Mouse (Mus musculus) embryonic facial prominence, embryonic 11.5 days (tissue): Measurements from ENCODE around the gene Stam2. TPM values are rescaled to one million over a fixed set of nuclear protein-coding genes. Genes with fewer than 3 reads are reported as not detected.

Experiments
- ATAC-seq: fragments of 200-750 bp; cut with Nextera tagmentation; replicated peaks from 2 replicates; pipeline ENCODE4 v1.8.0; 2017; ENCODE audit warnings: low read depth; ENCODE audit not compliant: insufficient number of reproducible peaks, low FRiP score, low TSS enrichment
- DNase-seq: peaks from one replicate; pipeline ENCODE4 v3.0.0-alpha.2; 2015; ENCODE audit warnings: low spot score
- H3K27ac ChIP-seq: fragments of 300-500 bp; sonication (generic); replicated peaks from 2 replicates; pipeline ENCODE4 v1.5.1; 2014; ENCODE audit warnings: mild to moderate bottlenecking, low read depth, low read length, control low read depth
- H3K27me3 ChIP-seq: fragments of 300-500 bp; sonication (generic); 2 replicates; pipeline ENCODE4 v1.6.1; 2014; ENCODE audit warnings: mild to moderate bottlenecking, low read length, moderate library complexity, mixed read lengths; ENCODE audit not compliant: control insufficient read depth, insufficient read depth
- H3K36me3 ChIP-seq: fragments of 300-500 bp; sonication (generic); replicated peaks from 2 replicates; pipeline ENCODE4 v1.6.1; 2014; ENCODE audit warnings: low read depth, mild to moderate bottlenecking, low read length, moderate library complexity, mixed read lengths; ENCODE audit not compliant: control insufficient read depth, insufficient read depth
- H3K4me1 ChIP-seq: fragments of 300-500 bp; sonication (generic); 2 replicates; pipeline ENCODE4 v1.6.1; 2014; ENCODE audit warnings: low read length, mixed read lengths; ENCODE audit not compliant: control insufficient read depth, insufficient read depth
- H3K4me2 ChIP-seq: fragments of 300-500 bp; sonication (generic); 2 replicates; pipeline ENCODE4 v1.6.1; 2014; ENCODE audit warnings: low read depth, mild to moderate bottlenecking, control low read depth, low read length, moderate library complexity
- H3K4me3 ChIP-seq: fragments of 300-500 bp; sonication (generic); 2 replicates; pipeline ENCODE4 v1.5.1; 2014; ENCODE audit warnings: low read depth, low read length, control low read depth
- H3K9ac ChIP-seq: fragments of 300-500 bp; sonication (generic); replicated peaks from 2 replicates; pipeline ENCODE4 v1.6.1; 2014; ENCODE audit warnings: mild to moderate bottlenecking, control low read depth, low read length
- H3K9me3 ChIP-seq: fragments of 300-500 bp; sonication (generic); replicated peaks from 2 replicates; pipeline ENCODE4 v1.6.1; 2016; ENCODE audit warnings: mild to moderate bottlenecking, low read length, inconsistent platforms, mixed read lengths; ENCODE audit not compliant: control insufficient read depth
- WGBS: fragments of 180-500 bp; shearing (Covaris S2); extraction: QIAGEN DNeasy Blood & Tissue Kit; methylation state at CpG from one replicate; pipeline ENCODE4 v1.1.7; 2014; 5-methylcytosine and 5-hydroxymethylcytosine counted together
- polyA plus RNA-seq: library from polyadenylated mRNA; unstranded; fragments of >200 nt; fragmentation: Nextera tagmentation; extraction: Ambion mirVana; gene quantifications from 2 replicates; pipeline ENCODE4 v1.2.1, GENCODE M21; 2014

Stam2 gene
- polyA plus RNA-seq, 1 experiment from 2014 or later: 41.8 TPM

DNA sequence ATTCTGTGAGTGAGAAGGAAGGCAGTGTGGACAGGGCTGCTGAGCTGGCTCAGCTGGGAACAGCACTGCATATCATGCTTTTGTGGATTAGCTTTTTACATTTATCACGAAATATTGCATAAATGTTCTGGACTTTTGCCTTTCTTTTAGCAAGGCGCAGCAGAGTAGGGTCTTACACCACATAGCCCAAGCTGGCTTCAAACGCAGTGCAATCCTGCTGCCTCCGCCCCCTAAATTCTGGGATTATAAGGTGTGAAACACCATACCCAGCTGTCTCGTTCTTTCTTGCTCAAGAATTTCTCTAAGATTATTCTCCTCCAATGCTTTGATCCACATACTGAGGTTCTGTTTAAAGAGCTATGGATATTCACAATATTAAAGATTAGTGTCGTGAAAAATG is 55.5 kb downstream of the Stam2 start:
- 85% methylated on average over 6 of the region's 6 CpGs for WGBS

DNA sequence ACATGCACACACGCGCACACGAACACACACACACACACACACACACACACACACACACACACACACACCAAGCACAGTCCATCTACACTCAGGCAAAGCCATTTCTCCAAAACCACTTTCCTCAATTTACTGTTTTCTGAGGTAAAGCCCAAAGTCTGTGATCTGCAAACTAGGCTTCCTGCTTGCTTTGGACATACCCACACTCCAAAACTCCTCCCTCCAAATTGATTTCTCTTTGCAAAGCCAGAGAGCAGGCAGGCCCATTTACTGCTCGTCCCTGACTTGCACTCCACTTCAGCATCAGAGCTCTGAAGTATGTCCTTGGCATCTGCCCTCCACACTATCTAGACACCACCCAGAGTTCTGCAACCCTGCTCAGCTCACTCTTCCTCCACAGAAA is 64.5 kb downstream of the Stam2 start:
- Histone ChIP-seq H3K4me1 (no peaks in the 10 kb centered on the region), H3K27me3 (peaks cover 14% of the 10 kb centered on the region), H3K4me3 (no peak overlapping the region), H3K4me2 (no peak overlapping the region), H3K27ac (no peak overlapping the region), H3K36me3 (no peaks in the 10 kb centered on the region), H3K9ac (no peak overlapping the region), H3K9me3 (no peaks in the 10 kb centered on the region)
- DNase-seq (no peak), ATAC-seq (no peak)
- WGBS: 70% methylated on average over 4 of the region's 4 CpGs

More for the DNA sequence above, 55.5 kb downstream of the Stam2 start:
- Histone ChIP-seq H3K27me3 (no peaks in the 10 kb centered on the region), H3K4me2 (no peak overlapping the region), H3K4me3 (no peak overlapping the region), H3K4me1 (no peaks in the 10 kb centered on the region), H3K27ac (no peak overlapping the region), H3K9me3 (no peaks in the 10 kb centered on the region), H3K36me3 (no peaks in the 10 kb centered on the region), H3K9ac (no peak overlapping the region)
- no peak for DNase-seq
- ATAC-seq: no peak

DNA sequence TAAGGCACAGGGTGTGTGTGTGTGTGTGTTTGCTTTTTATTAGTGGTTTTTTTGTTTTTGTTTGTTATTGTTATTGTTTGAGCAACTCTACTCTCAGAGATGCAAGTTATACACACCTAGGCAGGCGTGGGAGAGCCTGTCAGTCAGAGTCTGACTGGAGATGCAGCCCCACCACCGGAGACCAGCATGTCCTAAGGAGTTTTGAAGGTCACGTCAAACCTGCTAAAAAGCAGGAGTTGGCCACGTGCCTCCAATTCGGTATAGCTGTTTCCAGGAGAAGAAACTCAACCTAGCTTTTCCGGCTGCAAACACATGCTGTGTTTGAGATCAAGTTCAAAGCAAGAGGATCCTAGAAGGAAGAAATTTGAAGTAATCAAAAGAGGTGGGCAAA is 65.2 kb downstream of the Stam2 start:
- no peak overlapping the region for H3K27ac ChIP-seq
- no peaks in the 10 kb centered on the region for H3K4me1 ChIP-seq
- H3K9me3 ChIP-seq: no peaks in the 10 kb centered on the region
- H3K36me3 ChIP-seq: no peaks in the 10 kb centered on the region
- no peak overlapping the region for H3K9ac ChIP-seq
- no peak overlapping the region for H3K4me2 ChIP-seq
- no peak for DNase-seq
- peak overlapping the region; percentile 63; the same call in 1 of the 2 replicates for H3K4me3 ChIP-seq
- 9% methylated on average over 6 of the region's 6 CpGs for WGBS
- ATAC-seq: peak; percentile 31; the same call in 1 of the 2 replicates
- peaks cover 14% of the 10 kb centered on the region for H3K27me3 ChIP-seq

DNA sequence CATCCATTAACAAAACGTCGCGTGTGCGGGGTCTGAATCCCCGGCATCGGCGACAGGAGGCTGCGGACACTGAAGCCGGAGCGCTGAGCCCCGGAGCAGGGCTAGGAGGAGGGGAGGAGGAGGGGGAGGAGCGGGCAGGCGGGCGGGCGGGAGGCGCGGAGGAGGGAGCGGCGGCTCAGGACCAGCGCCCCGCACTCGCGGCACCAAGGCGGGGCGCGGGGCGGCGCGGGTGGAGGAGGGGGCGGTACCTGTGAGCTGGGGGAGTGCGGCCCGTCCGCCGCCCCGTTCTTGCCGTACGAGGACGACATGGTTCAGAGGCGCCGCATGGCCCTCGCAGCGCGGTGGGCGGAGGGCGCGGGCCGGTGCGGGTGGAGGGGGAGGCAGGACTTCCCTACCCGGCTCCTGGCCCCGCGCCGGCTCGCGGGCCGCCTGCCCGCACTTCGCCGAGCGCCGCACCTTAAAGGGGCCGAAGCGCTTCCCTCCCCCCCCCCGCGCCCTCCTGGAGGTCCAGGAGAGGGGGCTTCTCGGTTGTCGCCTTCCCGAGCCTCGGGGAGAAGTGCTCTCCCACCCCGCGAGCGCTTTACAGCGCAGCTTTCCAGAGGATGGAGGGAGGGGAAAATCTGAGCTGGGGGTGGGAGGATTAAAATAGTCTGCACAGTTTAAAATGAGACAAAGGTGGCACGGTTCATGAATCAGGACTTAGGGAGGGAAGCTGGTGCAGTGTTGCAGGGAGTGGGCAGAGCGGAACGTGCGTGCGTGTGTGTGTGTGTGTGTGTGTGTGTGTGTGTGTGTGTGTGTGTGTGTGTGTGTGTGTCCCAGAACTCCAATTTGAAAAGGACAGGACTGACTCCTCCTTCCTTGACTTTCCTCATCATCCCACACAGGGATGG is 65.8 kb downstream of the Stam2 start, which contains the start of gene Cacnb4:
Cacnb4 (minus strand) TSS at position 809 of the 890 bp plus-strand sequence.
- 0% methylated on average over 25 of the region's 77 CpGs for WGBS

DNA sequence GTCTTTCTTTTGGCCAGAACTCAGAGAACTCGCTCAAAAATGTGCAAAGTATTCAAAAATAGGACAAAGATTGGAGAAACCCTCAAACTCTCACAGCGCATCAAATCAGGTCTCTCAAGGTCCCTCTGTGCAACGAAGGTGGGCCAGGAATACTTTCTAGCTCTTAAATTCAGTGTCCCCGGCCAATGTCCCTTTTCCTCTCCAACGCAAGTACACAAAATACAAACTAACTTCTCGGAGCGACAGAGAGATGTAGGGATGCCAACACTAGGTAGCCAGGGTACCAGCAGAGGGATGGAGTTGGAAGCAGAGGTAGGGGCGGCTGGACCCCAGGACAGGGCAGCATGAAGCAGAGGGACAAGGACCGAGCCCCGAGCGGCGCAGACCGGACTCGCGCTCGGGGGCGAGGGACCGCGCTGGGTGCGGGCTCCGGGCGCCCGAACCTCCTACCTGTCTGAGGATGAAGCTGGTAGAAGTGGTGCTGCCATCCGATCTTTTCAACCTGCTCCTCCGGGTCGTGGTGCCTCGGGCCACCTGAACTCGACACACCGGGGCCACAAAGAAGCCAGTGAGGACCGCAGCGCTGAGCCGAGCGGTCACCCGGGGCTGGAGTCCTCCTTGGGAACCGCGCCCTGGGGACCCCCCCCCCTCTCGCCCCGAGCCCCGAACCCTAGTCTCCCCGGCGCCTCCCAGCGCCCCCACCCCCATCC is 66.6 kb downstream of the Stam2 start:
- Histone ChIP-seq H3K4me2 (peak overlapping the region; percentile 98), H3K9me3 (no peaks in the 10 kb centered on the region), H3K36me3 (no peaks in the 10 kb centered on the region), H3K4me1 (no peaks in the 10 kb centered on the region), H3K27me3 (peaks cover 14% of the 10 kb centered on the region), H3K4me3 (peak overlapping the region; percentile 63), H3K9ac (peak overlapping the region; percentile 74), H3K27ac (no peak overlapping the region)
- under 1% methylated on average over 38 of the region's 42 CpGs for WGBS
- peak; percentile 45 for ATAC-seq
- peak; percentile 17 for DNase-seq

More for the DNA sequence above, 65.8 kb downstream of the Stam2 start, which contains the start of gene Cacnb4:
- Histone ChIP-seq H3K27ac (no peak within 1 kb of the TSS), H3K9me3 (no peaks in the 10 kb centered on the region), H3K27me3 (peaks cover 14% of the 10 kb centered on the region), H3K36me3 (no peaks in the 10 kb centered on the region), H3K9ac (peak within 1 kb of the TSS; percentile 74), H3K4me2 (peak within 1 kb of the TSS; percentile 98), H3K4me3 (peak within 1 kb of the TSS; percentile 63), H3K4me1 (no peaks in the 10 kb centered on the region)
- peak; percentile 67 for DNase-seq
- peak; percentile 86 for ATAC-seq

DNA sequence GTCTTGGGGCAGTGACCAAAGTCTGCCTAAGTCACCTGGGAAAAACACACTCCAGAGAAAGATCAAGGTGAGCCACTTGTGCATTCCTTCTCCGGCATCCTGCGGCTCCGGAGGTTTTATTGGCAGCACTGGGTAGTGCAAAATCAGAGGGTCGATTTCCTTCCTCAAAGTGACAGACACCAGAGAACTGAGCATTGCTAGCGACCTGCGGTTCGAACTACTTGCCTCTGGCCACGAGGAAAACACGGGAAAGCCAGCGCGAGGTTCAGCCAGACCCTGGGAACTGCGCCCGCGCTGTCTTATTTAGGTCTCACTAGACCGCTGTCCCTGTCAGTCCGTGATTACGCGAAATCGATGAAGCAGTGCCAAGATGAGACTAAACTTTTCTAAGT is 67.2 kb downstream of the Stam2 start:
- Histone ChIP-seq H3K27me3 (peaks cover 14% of the 10 kb centered on the region), H3K4me3 (peak overlapping the region; percentile 63), H3K36me3 (no peaks in the 10 kb centered on the region), H3K27ac (no peak overlapping the region), H3K9me3 (no peaks in the 10 kb centered on the region), H3K4me2 (peak overlapping the region; percentile 98), H3K4me1 (no peaks in the 10 kb centered on the region), H3K9ac (no peak overlapping the region; the same call in 1 of the 2 replicates)
- peak; percentile 49 for DNase-seq
- ATAC-seq: no peak
- 0% methylated on average over 19 of the region's 19 CpGs for WGBS

DNA sequence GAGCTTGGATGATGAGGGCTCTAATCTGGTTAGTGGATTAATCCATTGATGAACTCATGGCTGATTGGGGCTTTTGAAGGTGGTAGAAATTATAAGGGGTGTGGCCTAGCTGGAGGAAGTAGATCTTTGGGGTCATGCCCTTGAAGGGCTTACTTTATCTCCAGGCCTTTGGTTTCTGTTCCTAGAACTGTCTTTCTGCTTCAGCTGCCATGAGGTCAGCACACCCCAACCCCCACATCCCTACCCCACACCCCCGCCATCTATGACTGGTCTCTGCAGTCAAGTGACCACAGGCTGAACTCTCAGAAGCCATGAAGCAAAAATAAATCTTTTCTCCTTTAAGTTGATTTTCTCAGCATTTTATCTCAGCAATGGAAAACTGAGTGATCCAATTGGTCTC is 68.9 kb downstream of the Stam2 start:
- no peaks in the 10 kb centered on the region for H3K36me3 ChIP-seq
- no peak overlapping the region for H3K9ac ChIP-seq
- no peak overlapping the region for H3K27ac ChIP-seq
- H3K4me1 ChIP-seq: no peaks in the 10 kb centered on the region
- ATAC-seq (no peak), DNase-seq (no peak)
- no peaks in the 10 kb centered on the region for H3K9me3 ChIP-seq
- H3K27me3 ChIP-seq: peaks cover 14% of the 10 kb centered on the region
- H3K4me2 ChIP-seq: no peak overlapping the region
- no peak overlapping the region for H3K4me3 ChIP-seq
- 76% methylated on average over 1 of the region's 1 CpGs for WGBS

DNA sequence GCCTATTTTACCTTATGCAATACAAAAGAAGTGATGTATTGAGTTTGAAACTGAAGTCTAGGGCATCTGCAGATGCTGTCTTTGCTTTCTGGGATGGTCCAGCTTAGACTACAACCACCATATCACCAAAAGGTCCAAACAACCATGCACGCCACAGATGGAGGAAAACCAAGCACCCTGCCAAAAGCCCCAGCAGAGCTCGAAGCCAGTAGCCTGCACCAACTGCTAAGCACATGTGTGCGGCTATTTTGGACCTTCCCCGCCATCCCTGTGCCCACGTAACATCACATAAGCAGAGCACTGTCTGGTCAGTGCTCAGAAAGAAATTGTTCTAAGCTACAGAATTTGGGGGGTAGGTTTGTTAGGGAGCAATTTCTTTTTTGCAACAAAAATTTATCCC is 71.3 kb downstream of the Stam2 start:
- Histone ChIP-seq H3K9ac (no peak overlapping the region), H3K36me3 (no peaks in the 10 kb centered on the region), H3K4me3 (no peak overlapping the region), H3K4me1 (no peaks in the 10 kb centered on the region), H3K27me3 (peaks cover 9% of the 10 kb centered on the region), H3K9me3 (no peaks in the 10 kb centered on the region), H3K4me2 (no peak overlapping the region), H3K27ac (no peak overlapping the region)
- ATAC-seq (no peak), DNase-seq (no peak)
- WGBS: 91% methylated on average over 5 of the region's 5 CpGs
